Mouse (Mus musculus) naive thymus-derived CD4-positive, alpha-beta T cell, adult 5 months (primary cell): ENCODE results near the gene Adamtsl2. TPM values are rescaled to one million over a fixed set of nuclear protein-coding genes. Genes with fewer than 3 reads are reported as not detected.

Source experiments
- polyA plus RNA-seq: library from polyadenylated mRNA; unstranded; fragments of 100-300 nt; shearing (Covaris generic); gene quantifications from one replicate; pipeline ENCODE4 v1.2.1, GENCODE M21; 2017

The Adamtsl2 gene
- 0.09 TPM for polyA plus RNA-seq

GRCm38 (mm10) chr2:27079152-27079584, at the start of gene Adamtsl2:
Adamtsl2 (plus strand) TSS chr2:27079379.

GRCm38 (mm10) chr2:27071978-27072377, 7.2 kb upstream of the Adamtsl2 start, which contains the start of gene Mymk:
Mymk (minus strand) TSS chr2:27072179.

GRCm38 (mm10) chr2:27141950-27142693, 62.9 kb downstream of the Adamtsl2 start, which contains the start of gene Fam163b:
Fam163b (minus strand) TSS chr2:27142491.

Other genes starting within 250 kb of the Adamtsl2 start
- gene Abo, start 214.4 kb upstream of the Adamtsl2 start, polyA plus RNA-seq: not detected
- 40.1 TPM for gene Surf6, start 176.5 kb upstream of the Adamtsl2 start, polyA plus RNA-seq
- gene Med22, start 168.7 kb upstream of the Adamtsl2 start, polyA plus RNA-seq: 19.7 TPM
- gene Rpl7a, start 168.6 kb upstream of the Adamtsl2 start, polyA plus RNA-seq: 329 TPM
- 81.8 TPM for gene Surf2, start 163.0 kb upstream of the Adamtsl2 start, polyA plus RNA-seq
- gene Surf1, start 162.8 kb upstream of the Adamtsl2 start, polyA plus RNA-seq: 60.7 TPM
- 132 TPM for gene Surf4, start 145.5 kb upstream of the Adamtsl2 start, polyA plus RNA-seq
- gene Stkld1, start 145.3 kb upstream of the Adamtsl2 start, polyA plus RNA-seq: 0.16 TPM
- 54.8 TPM for gene Rexo4, start 115.0 kb upstream of the Adamtsl2 start, polyA plus RNA-seq
- not detected for gene Adamts13, start 106.0 kb upstream of the Adamtsl2 start, polyA plus RNA-seq
- 25.2 TPM for gene Cacfd1, start 69.5 kb upstream of the Adamtsl2 start, polyA plus RNA-seq
- not detected for gene Slc2a6, start 51.4 kb upstream of the Adamtsl2 start, polyA plus RNA-seq
- gene Mymk, start 7.2 kb upstream of the Adamtsl2 start, polyA plus RNA-seq: not detected
- gene Fam163b, start 63.1 kb downstream of the Adamtsl2 start, polyA plus RNA-seq: not detected
- gene Dbh, start 85.9 kb downstream of the Adamtsl2 start, polyA plus RNA-seq: not detected
- 0.12 TPM for gene Sardh, start 169.0 kb downstream of the Adamtsl2 start, polyA plus RNA-seq